Mouse (Mus musculus): ENCODE results near the gene Fam217a. TPM values are rescaled to one million over a fixed set of nuclear protein-coding genes. Genes with fewer than 3 reads are reported as not detected.
"Not testable (repeated sequence)": the region's sequence is repeated elsewhere in the genome, so short reads cannot be mapped to it uniquely, and the experiment has no call there.

The Fam217a gene
- polyA plus RNA-seq, 1 experiment from 2014 or later, result 2.3 TPM

GRCm38 (mm10) chr13:34873801-34874681, 50.1 kb downstream of the Fam217a start:
- peak; percentile 93 for ATAC-seq (replicated peaks; ENCODE audit: insufficient number of reproducible peaks, insufficient read depth, low FRiP score, low read depth)
- Histone ChIP-seq H3K9me3 (replicated peaks) (no peaks in the 10 kb centered on the region), H3K9ac (peak overlapping the region; percentile 67), H3K27ac (peak overlapping the region; percentile 98), H3K4me2 (peak overlapping the region; percentile 73), H3K27me3 (no peaks in the 10 kb centered on the region), H3K4me3 (peak overlapping the region; percentile 92), H3K4me1 (replicated peaks) (peaks cover 19% of the 10 kb centered on the region), H3K36me3 (no peaks in the 10 kb centered on the region)
- 3% methylated on average over 45 of the region's 45 CpGs for WGBS

DNA sequence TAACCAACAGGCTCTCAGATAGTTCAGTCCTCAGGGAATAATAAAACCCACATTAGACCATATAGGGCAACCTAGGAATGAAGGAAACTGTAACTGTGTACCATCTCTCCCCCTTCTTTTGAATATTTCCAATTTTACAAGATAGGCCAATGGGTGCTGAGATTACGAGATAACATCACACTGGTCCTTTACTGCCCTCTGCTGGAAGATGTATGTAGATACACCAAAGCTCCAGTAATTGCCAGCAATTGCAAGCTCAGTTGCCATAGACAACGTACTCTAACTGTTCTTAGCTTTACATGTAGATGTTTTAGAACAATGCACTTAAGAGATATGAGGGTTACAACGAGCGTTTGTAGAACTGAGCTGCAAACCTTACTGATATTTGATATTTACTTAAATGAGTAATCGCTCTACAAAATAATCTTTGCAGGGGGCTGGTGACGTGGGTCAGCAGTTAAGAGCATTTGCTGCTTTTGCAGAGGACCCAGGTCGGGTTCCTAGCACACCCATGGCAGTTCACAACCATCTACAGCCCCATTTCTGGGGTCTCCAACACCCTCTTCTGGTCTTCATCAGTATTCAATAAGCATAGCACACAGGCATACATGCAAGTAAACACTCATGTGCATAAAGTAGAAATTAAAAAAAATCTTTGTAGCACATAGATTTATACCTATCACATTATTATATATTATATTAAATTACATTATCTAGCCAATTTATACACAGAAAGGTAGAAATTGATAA, 59.5 kb downstream of the Fam217a start:
- H3K9me3 ChIP-seq (replicated peaks), result no peaks in the 10 kb centered on the region
- no peak for ATAC-seq (replicated peaks; ENCODE audit: insufficient number of reproducible peaks, insufficient read depth, low FRiP score, low read depth)
- no peak overlapping the region for H3K27ac ChIP-seq
- H3K4me1 ChIP-seq (replicated peaks), result no peaks in the 10 kb centered on the region
- H3K27me3 ChIP-seq, result no peaks in the 10 kb centered on the region
- no peak overlapping the region for H3K4me3 ChIP-seq
- H3K4me2 ChIP-seq, result no peak overlapping the region
- H3K9ac ChIP-seq, result no peak overlapping the region
- no peaks in the 10 kb centered on the region for H3K36me3 ChIP-seq
- 38% methylated on average over 7 of the region's 7 CpGs for WGBS

DNA sequence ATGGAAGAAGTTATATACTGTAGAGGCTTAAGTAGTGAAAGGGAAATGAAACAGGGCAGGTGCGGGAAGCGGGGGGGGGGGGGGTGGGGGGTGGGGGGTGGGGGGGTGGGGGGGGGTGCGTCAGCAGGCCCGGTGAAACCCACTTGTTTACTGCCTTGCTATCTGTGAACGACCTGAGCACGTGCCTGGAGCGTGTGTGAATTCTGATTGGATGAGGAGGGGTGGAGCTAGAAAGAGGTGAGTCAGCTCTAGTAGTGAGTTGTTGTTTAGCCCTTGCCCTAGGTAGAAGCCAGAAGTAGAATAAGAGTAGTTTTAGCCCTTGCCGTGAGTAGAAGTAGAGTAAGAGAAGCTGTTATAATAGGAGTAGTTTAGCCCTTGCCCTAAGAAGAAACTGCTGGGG, 62.9 kb downstream of the Fam217a start:
- not testable (repeated sequence) for H3K27ac ChIP-seq; ATAC-seq (replicated peaks; ENCODE audit: insufficient number of reproducible peaks, insufficient read depth, low FRiP score, low read depth); H3K27me3 ChIP-seq; H3K9ac ChIP-seq; H3K4me3 ChIP-seq; H3K9me3 ChIP-seq (replicated peaks); H3K4me2 ChIP-seq; H3K4me1 ChIP-seq (replicated peaks); H3K36me3 ChIP-seq
- WGBS, result 39% methylated on average over 6 of the region's 8 CpGs

Other genes with a start within 250 kb of the Fam217a start
- not detected in 2 replicates for gene Fam50b, start 189.5 kb downstream of the Fam217a start, polyA plus RNA-seq (2015; fragmentation: Nextera tagmentation; extraction: Ambion mirVana)
- gene Prpf4b, start 49.0 kb downstream of the Fam217a start, polyA plus RNA-seq (2015; fragmentation: Nextera tagmentation; extraction: Ambion mirVana), result 37.7 and 45.8 TPM in 2 replicates
- not detected in 2 replicates for gene 4933417A18Rik, start 99 bp upstream of the Fam217a start, polyA plus RNA-seq (2015; fragmentation: Nextera tagmentation; extraction: Ambion mirVana)
- 0.30 and 0.75 TPM in 2 replicates for gene Eci3, start 39.5 kb upstream of the Fam217a start, polyA plus RNA-seq (2015; fragmentation: Nextera tagmentation; extraction: Ambion mirVana)
- gene Eci2, start 102.8 kb upstream of the Fam217a start, polyA plus RNA-seq (2015; fragmentation: Nextera tagmentation; extraction: Ambion mirVana), result 134 and 135 TPM in 2 replicates

Data from heart, embryonic 15.5 days (tissue).